ENCODE assay signal across 19 mouse cellular contexts in the genomic region with DNA sequence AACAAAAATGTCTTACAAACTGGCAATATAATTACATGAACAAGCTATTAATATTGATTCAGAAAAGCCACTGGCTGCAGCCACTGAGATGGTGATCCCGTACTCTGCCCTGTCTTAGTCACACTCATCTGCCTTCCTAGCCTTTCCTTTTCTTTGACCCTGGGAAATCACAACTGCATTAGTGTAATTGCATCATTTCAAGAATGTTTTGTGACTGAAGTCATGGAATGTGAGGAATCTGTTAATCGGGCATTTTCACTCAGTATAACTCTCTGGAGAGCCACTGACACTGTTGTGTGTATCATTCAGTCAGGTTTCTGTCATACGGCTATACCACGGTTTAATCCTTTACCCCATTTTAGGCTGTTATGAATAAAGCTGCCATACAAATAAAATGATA.
A peak's percentile ranks its signal among the peaks of the same experiment; 100 is the strongest.
DNase-seq lines count a peak whose midpoint lies in the region; ATAC-seq and TF ChIP-seq lines count a peak whose summit lies in the region.
"Had no signal": no experiment of that assay in that cellular context is flagged by ENCODE, and none has a peak within 500 bp of the region (broad histone marks: within the 10 kb centered on the region; RNA-seq: fewer than 3 reads in every experiment).

No protein-coding gene starts in this region.

- no peak for TF ChIP-seq POLR2A in myocyte (IDR thresholded peaks at IDR 0.05; ENCODE audit: insufficient read length, low read depth)

- no peaks in the 10 kb centered on the region for H3K36me3 ChIP-seq in embryonic facial prominence, embryonic 14.5 days (ENCODE audit: control insufficient read depth, insufficient read depth, low read length)
- no peaks in the 10 kb centered on the region for H3K36me3 ChIP-seq in embryonic facial prominence, embryonic 10.5 days (replicated peaks)
- H3K36me3 ChIP-seq in myocyte (ENCODE audit: control insufficient read depth, insufficient read depth) = no peaks in the 10 kb centered on the region
- H3K36me3 ChIP-seq: embryonic facial prominence, embryonic 13.5 days; forebrain, embryonic 15.5 days had no signal

- no peak overlapping the region for H3K27ac ChIP-seq in embryonic facial prominence, embryonic 14.5 days (replicated peaks; ENCODE audit: low read depth, low read length)
- H3K27ac ChIP-seq in embryonic facial prominence, embryonic 10.5 days (replicated peaks) = no peak overlapping the region
- H3K27ac ChIP-seq: embryonic facial prominence, embryonic 13.5 days; forebrain, embryonic 13.5 days; forebrain, embryonic 15.5 days had no signal

- peak; percentile 11 for DNase-seq in embryonic facial prominence, embryonic 14.5 days (ENCODE audit: low spot score)
- no peak for DNase-seq in embryonic facial prominence, embryonic 10.5 days (ENCODE audit: low spot score)
- DNase-seq in Muller cell, postnatal 12 days (ENCODE audit: inconsistent ontology term) = peak; percentile 93
- DNase-seq in kidney, adult 11 months = no peak
- DNase-seq: adrenal gland, adult 8-10 months; adrenal gland, postnatal 14 days; adrenal gland, postnatal 36 days; cerebellum, adult 11-12 months; cerebellum, adult 2 months; cerebellum, adult 9-10 months; cerebellum, postnatal 10 days; cerebellum, postnatal 25 days; forebrain, postnatal 0 days had no signal

- 48% methylated on average over 4 of the region's 4 CpGs for WGBS in embryonic facial prominence, embryonic 14.5 days
- 61% methylated on average over 4 of the region's 4 CpGs for WGBS in embryonic facial prominence, embryonic 10.5 days

- H3K4me2 ChIP-seq in embryonic facial prominence, embryonic 14.5 days (ENCODE audit: low read depth, low read length) = no peak overlapping the region
- no peak overlapping the region for H3K4me2 ChIP-seq in myocyte (ENCODE audit: low read depth)
- H3K4me2 ChIP-seq: embryonic facial prominence, embryonic 13.5 days; forebrain, embryonic 13.5 days; forebrain, embryonic 15.5 days had no signal

- H3ac ChIP-seq in myocyte (ENCODE audit: control insufficient read depth, insufficient read length) = no peak overlapping the region

- H3K4me1 ChIP-seq in embryonic facial prominence, embryonic 14.5 days (ENCODE audit: control insufficient read depth, insufficient read depth, low read length) = no peaks in the 10 kb centered on the region
- no peaks in the 10 kb centered on the region for H3K4me1 ChIP-seq in embryonic facial prominence, embryonic 10.5 days
- H3K4me1 ChIP-seq: embryonic facial prominence, embryonic 13.5 days; forebrain, embryonic 13.5 days; forebrain, embryonic 15.5 days had no signal

- no peaks in the 10 kb centered on the region for H3K9me3 ChIP-seq in embryonic facial prominence, embryonic 14.5 days (ENCODE audit: control insufficient read depth, low read length)
- H3K9me3 ChIP-seq in embryonic facial prominence, embryonic 10.5 days = no peaks in the 10 kb centered on the region
- H3K9me3 ChIP-seq: embryonic facial prominence, embryonic 13.5 days; forebrain, embryonic 13.5 days; forebrain, embryonic 15.5 days had no signal

- ATAC-seq in embryonic facial prominence, embryonic 14.5 days (ENCODE audit: low read depth) = no peak
- ATAC-seq: activated CD4-positive, CD25-positive, alpha-beta regulatory T cell, adult 4 months; forebrain, embryonic 13.5 days; forebrain, embryonic 15.5 days; forebrain, postnatal 0 days; Patski had no signal

- no peak overlapping the region for H3K9ac ChIP-seq in embryonic facial prominence, embryonic 14.5 days (ENCODE audit: low read depth, low read length)
- H3K9ac ChIP-seq: embryonic facial prominence, embryonic 13.5 days; forebrain, embryonic 13.5 days; forebrain, embryonic 15.5 days; forebrain, postnatal 0 days had no signal

- H3K4me3 ChIP-seq in embryonic facial prominence, embryonic 14.5 days (ENCODE audit: low read depth, low read length) = no peak overlapping the region
- H3K4me3 ChIP-seq in embryonic facial prominence, embryonic 10.5 days = no peak overlapping the region
- no peak overlapping the region for H3K4me3 ChIP-seq in myocyte
- H3K4me3 ChIP-seq: embryonic facial prominence, embryonic 13.5 days; forebrain, embryonic 13.5 days; forebrain, embryonic 15.5 days had no signal

- H3K79me2 ChIP-seq in myocyte (ENCODE audit: control insufficient read depth, insufficient read depth) = no peaks in the 10 kb centered on the region

- no peaks in the 10 kb centered on the region for H3K27me3 ChIP-seq in embryonic facial prominence, embryonic 14.5 days (replicated peaks; ENCODE audit: control insufficient read depth, insufficient read depth, low read length)
- no peaks in the 10 kb centered on the region for H3K27me3 ChIP-seq in embryonic facial prominence, embryonic 10.5 days (replicated peaks; ENCODE audit: low read depth, poor library complexity, severe bottlenecking)
- H3K27me3 ChIP-seq in myocyte (ENCODE audit: control insufficient read depth, insufficient read depth, insufficient read length) = no peaks in the 10 kb centered on the region
- H3K27me3 ChIP-seq: embryonic facial prominence, embryonic 13.5 days; forebrain, embryonic 13.5 days; forebrain, embryonic 15.5 days; Patski had no signal

TF ChIP-seq in myocyte, 11 proteins besides CTCF, POLR2A, EP300 and RAD21:
- TF ChIP-seq REST (IDR thresholded peaks at IDR 0.05; ENCODE audit: insufficient read depth, insufficient read length) (no peak), TCF3 (IDR thresholded peaks at IDR 0.05; ENCODE audit: insufficient read length, low read depth) (no peak), MYOG (IDR thresholded peaks at IDR 0.05; ENCODE audit: control insufficient read depth in 1 of 3, insufficient read depth in 1 of 3, insufficient read length in 2 of 3, low read depth in 2 of 3) (no peak), SRF (IDR thresholded peaks at IDR 0.05; ENCODE audit: control insufficient read depth, insufficient read length, low read depth) (no peak), USF1 (IDR thresholded peaks at IDR 0.05; ENCODE audit: low read depth) (no peak), CEBPB (IDR thresholded peaks at IDR 0.05; ENCODE audit: insufficient read depth, poor library complexity, severe bottlenecking) (peak; percentile 73; the same call in 1 of the 2 replicates)

Comparison
In these comparisons a context has a peak if more than half of its experiments do, and no peak if none do; other contexts are left out.
1. DNase-seq: peak in embryonic facial prominence, embryonic 14.5 days (single experiment) and Muller cell, postnatal 12 days (single experiment); none in embryonic facial prominence, embryonic 10.5 days (single experiment) and kidney, adult 11 months (single experiment).